Mouse (Mus musculus) C2C12 (cell line): ENCODE measurements around the gene Ccser1.

Source experiments
- CTCF ChIP-seq: IDR thresholded peaks from one replicate; pipeline ENCODE4 v1.5.1; 2011; ENCODE audit not compliant: control insufficient read depth, insufficient read depth, insufficient read length
- MAX ChIP-seq: IDR thresholded peaks from one replicate; pipeline ENCODE4 v1.6.1; 2011; ENCODE audit warnings: mild to moderate bottlenecking, control low read depth
- USF1 ChIP-seq: IDR thresholded peaks from one replicate; pipeline ENCODE4 v1.6.1; 2011; ENCODE audit warnings: low read depth, mild to moderate bottlenecking, control low read depth, moderate library complexity

DNA sequence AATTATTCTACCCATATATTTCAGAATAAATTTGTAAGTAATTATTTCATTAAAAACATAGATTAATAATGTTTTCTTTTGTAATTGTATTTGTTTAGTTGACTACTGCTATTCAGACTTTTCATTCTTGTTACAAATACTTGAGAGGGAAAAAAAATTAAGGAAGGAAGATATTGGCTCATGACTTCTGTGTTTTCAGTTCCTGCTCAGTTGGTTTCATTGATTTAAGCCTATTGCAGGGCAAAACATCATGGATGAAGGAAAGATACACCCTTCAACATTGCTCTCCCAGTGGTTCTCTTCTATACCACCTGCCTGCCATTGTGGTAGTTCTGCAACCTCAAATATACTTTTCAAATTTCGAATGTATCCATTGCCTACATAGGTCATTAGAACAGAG is 541.1 kb downstream of the Ccser1 start:
- TF ChIP-seq CTCF (no peak), USF1 (no peak), MAX (no peak)
